Mouse (Mus musculus) lung, adult 2 months (tissue): ENCODE measurements at regions not wholly inside any gene's neighbourhood (a gene's known extent, or its start where the extent isn't known, plus 50 kb on each side); places are given as distances from the start of the nearest gene placed in this dataset.
"Not testable (repeated sequence)": the region's sequence is repeated elsewhere in the genome, so short reads cannot be mapped to it uniquely, and the experiment has no call there.

Experiments
- CTCF ChIP-seq: fragments of 200-500 bp; IDR thresholded peaks from 2 replicates; pipeline ENCODE4 v1.5.1; 2011; ENCODE audit warnings: mild to moderate bottlenecking, low read length, control low read depth; ENCODE audit not compliant: insufficient read depth
- POLR2A ChIP-seq: fragments of 200-500 bp; IDR thresholded peaks from 2 replicates; pipeline ENCODE4 v1.6.1; 2011; ENCODE audit warnings: low read depth, mild to moderate bottlenecking, control low read depth, low read length, borderline replicate concordance; ENCODE audit errors: extremely low read depth

DNA sequence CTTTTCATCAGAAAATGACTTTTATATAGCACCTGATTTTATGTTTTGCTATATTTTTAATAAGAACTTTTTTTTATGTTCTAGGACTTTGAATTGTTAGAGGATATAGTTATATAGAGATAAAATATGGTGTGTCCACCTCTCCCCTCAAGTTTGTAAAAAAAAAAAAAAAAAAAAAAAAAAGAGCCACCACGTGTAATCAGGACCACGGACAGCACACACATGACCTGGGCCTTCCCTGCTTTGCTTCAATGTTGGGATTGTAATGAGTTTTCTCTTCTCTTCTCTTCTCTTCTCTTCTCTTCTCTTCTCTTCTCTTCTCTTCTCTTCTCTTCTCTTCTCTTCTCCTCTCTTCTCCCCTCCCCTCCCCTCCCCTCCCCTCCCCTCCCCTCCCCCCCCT is 78.5 kb downstream of the 1700010I14Rik start:
- not testable (repeated sequence) for TF ChIP-seq CTCF, POLR2A
